Mouse (Mus musculus) cerebellum, adult 2 months (tissue): ENCODE results near the gene Rimbp3.

Experiments
- CTCF ChIP-seq: fragments of 200-500 bp; IDR thresholded peaks from 2 replicates; pipeline ENCODE4 v1.5.1; 2011; ENCODE audit warnings: low read depth, mild to moderate bottlenecking, control low read depth, low read length, moderate library complexity, borderline replicate concordance; ENCODE audit not compliant: insufficient read depth
- POLR2A ChIP-seq: fragments of 200-500 bp; IDR thresholded peaks from 2 replicates; pipeline ENCODE4 v1.6.1; 2011; ENCODE audit warnings: low read length, control low read depth, borderline replicate concordance; ENCODE audit not compliant: insufficient read depth

DNA sequence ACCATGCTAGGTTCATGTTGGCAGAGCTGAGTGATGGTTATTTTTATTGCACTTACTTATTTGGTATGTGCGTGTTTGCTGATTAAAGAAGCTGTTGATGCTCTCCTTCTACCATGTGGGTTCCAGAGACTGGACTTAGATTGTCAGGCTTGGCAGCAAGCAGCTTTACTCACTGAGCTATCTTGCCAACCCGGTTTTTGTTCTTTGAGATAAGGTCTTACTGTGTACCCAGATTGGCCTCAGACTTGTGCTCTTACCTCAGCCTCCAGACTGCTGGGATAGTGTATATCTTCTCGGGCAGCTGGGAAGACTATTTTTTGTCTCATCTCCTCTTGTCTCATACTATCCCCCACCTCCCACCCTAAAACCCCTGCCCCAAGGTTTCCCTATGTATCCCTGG is 29.2 kb downstream of the Rimbp3 start:
- TF ChIP-seq CTCF = no peak
- TF ChIP-seq POLR2A = no peak
